Mouse (Mus musculus) C2C12 (cell line): ENCODE data around the gene Gm13030. TPM values are rescaled to one million over a fixed set of nuclear protein-coding genes. Genes with fewer than 3 reads are reported as not detected.

Experiments used
- H3K27me3 ChIP-seq: one replicate; pipeline ENCODE4 v1.6.1; 2011; ENCODE audit not compliant: control insufficient read depth, insufficient read depth, insufficient read length
- H3K36me3 ChIP-seq: one replicate; pipeline ENCODE4 v1.6.1; 2011; ENCODE audit not compliant: control insufficient read depth, insufficient read depth
- H3K4me3 ChIP-seq: one replicate; pipeline ENCODE4 v1.5.1; 2011; ENCODE audit warnings: mild to moderate bottlenecking, control low read depth; ENCODE audit not compliant: poor library complexity, insufficient read depth, severe bottlenecking
- H3K79me2 ChIP-seq: one replicate; pipeline ENCODE4 v1.6.1; 2011; ENCODE audit not compliant: control insufficient read depth, insufficient read depth
- H3K79me3 ChIP-seq: one replicate; pipeline ENCODE4 v1.6.1; 2011; ENCODE audit warnings: low read depth, control low read depth
- H3ac ChIP-seq: one replicate; pipeline ENCODE3; 2011; ENCODE audit warnings: low read depth; ENCODE audit not compliant: control insufficient read depth, insufficient read length
- CEBPB ChIP-seq: IDR thresholded peaks from one replicate; pipeline ENCODE4 v1.6.1; 2011; ENCODE audit warnings: low read depth, mild to moderate bottlenecking, control low read depth, moderate library complexity
- CTCF ChIP-seq: IDR thresholded peaks from one replicate; pipeline ENCODE4 v1.5.1; 2011; ENCODE audit not compliant: control insufficient read depth, insufficient read depth, insufficient read length
- FOSL1 ChIP-seq: IDR thresholded peaks from one replicate; pipeline ENCODE4 v1.8.0; 2011; ENCODE audit warnings: mild to moderate bottlenecking, low read length; ENCODE audit not compliant: poor library complexity, insufficient read depth, severe bottlenecking
- MAX ChIP-seq: IDR thresholded peaks from one replicate; pipeline ENCODE4 v1.6.1; 2011; ENCODE audit warnings: mild to moderate bottlenecking, control low read depth
- MYOD1 ChIP-seq: IDR thresholded peaks from one replicate; pipeline ENCODE4 v1.6.1; 2011; ENCODE audit warnings: low read depth; ENCODE audit not compliant: control insufficient read depth, insufficient read length
- MYOG ChIP-seq: IDR thresholded peaks from one replicate; pipeline ENCODE4 v1.6.1; 2011; ENCODE audit not compliant: control insufficient read depth, insufficient read length; ENCODE audit errors: extremely low read depth
- USF1 ChIP-seq: IDR thresholded peaks from one replicate; pipeline ENCODE4 v1.6.1; 2011; ENCODE audit warnings: low read depth, mild to moderate bottlenecking, control low read depth, moderate library complexity
- polyA plus RNA-seq: library from polyadenylated mRNA; unstranded; fragments of >200 nt; fragmentation: generic; extraction: Trizol; gene quantifications from one replicate; pipeline ENCODE4 v1.2.1, GENCODE M21; 2012; ENCODE audit warnings: missing spikeins

Gene Gm13030
- polyA plus RNA-seq, 1 experiment = not detected

GRCm38 (mm10) chr4:138863344-138863998, 10.3 kb downstream of the Gm13030 start, which contains the start of gene Pla2g5:
Pla2g5 (minus strand) TSS chr4:138863482.
- no peaks in the 10 kb centered on the region for H3K79me2 ChIP-seq
- no peaks in the 10 kb centered on the region for H3K36me3 ChIP-seq
- H3ac ChIP-seq = no peak within 1 kb of the TSS
- H3K4me3 ChIP-seq = no peak within 1 kb of the TSS
- no peaks in the 10 kb centered on the region for H3K27me3 ChIP-seq
- TF ChIP-seq MYOG (no peak), MAX (no peak), USF1 (peak; percentile 77), MYOD1 (peak; percentile 81)
- no peaks in the 10 kb centered on the region for H3K79me3 ChIP-seq

GRCm38 (mm10) chr4:138859728-138860127, 14.0 kb downstream of the Gm13030 start:
- H3ac ChIP-seq = no peak overlapping the region
- no peaks in the 10 kb centered on the region for H3K27me3 ChIP-seq
- no peaks in the 10 kb centered on the region for H3K79me3 ChIP-seq
- H3K79me2 ChIP-seq = no peaks in the 10 kb centered on the region
- TF ChIP-seq CEBPB (no peak), FOSL1 (no peak), MYOG (no peak), MYOD1 (no peak), CTCF (no peak), USF1 (no peak), MAX (no peak)
- no peaks in the 10 kb centered on the region for H3K36me3 ChIP-seq
- H3K4me3 ChIP-seq = no peak overlapping the region

GRCm38 (mm10) chr4:138859245-138859644, 14.5 kb downstream of the Gm13030 start:
- Histone ChIP-seq H3K4me3 (no peak overlapping the region), H3K36me3 (no peaks in the 10 kb centered on the region), H3ac (no peak overlapping the region), H3K27me3 (no peaks in the 10 kb centered on the region), H3K79me3 (no peaks in the 10 kb centered on the region), H3K79me2 (no peaks in the 10 kb centered on the region)
- TF ChIP-seq MAX (no peak), CTCF (no peak), FOSL1 (no peak), CEBPB (no peak)

GRCm38 (mm10) chr4:138858446-138858845, 15.3 kb downstream of the Gm13030 start:
- Histone ChIP-seq H3K4me3 (no peak overlapping the region), H3K36me3 (no peaks in the 10 kb centered on the region), H3K79me2 (no peaks in the 10 kb centered on the region), H3K27me3 (no peaks in the 10 kb centered on the region), H3ac (no peak overlapping the region), H3K79me3 (no peaks in the 10 kb centered on the region)
- TF ChIP-seq MYOG (no peak), MAX (no peak), CEBPB (no peak), MYOD1 (no peak), FOSL1 (no peak), USF1 (no peak), CTCF (no peak)

GRCm38 (mm10) chr4:138857576-138857975, 16.2 kb downstream of the Gm13030 start:
- no peaks in the 10 kb centered on the region for H3K27me3 ChIP-seq
- no peaks in the 10 kb centered on the region for H3K79me3 ChIP-seq
- no peaks in the 10 kb centered on the region for H3K79me2 ChIP-seq
- no peaks in the 10 kb centered on the region for H3K36me3 ChIP-seq
- no peak for TF ChIP-seq CEBPB
- H3K4me3 ChIP-seq = no peak overlapping the region
- H3ac ChIP-seq = no peak overlapping the region

- Histone ChIP-seq H3K36me3 (no peaks in the 10 kb centered on the region), H3K27me3 (no peaks in the 10 kb centered on the region), H3K79me2 (no peaks in the 10 kb centered on the region), H3K79me3 (no peaks in the 10 kb centered on the region), H3K4me3 (no peak overlapping the region), H3ac (no peak overlapping the region)
- no peak for TF ChIP-seq MYOD1
- no peak for TF ChIP-seq USF1
- TF ChIP-seq CTCF = peak; percentile 94
- no peak for TF ChIP-seq FOSL1
Observed at GRCm38 (mm10) chr4:138856491-138856890, 17.3 kb downstream of the Gm13030 start.
